Mouse (Mus musculus): ENCODE data around the gene Skiv2l. TPM values are rescaled to one million over a fixed set of nuclear protein-coding genes. Genes with fewer than 3 reads are reported as not detected.
A peak's percentile ranks its signal among the peaks of the same experiment; 100 is the strongest.

Gene Skiv2l
- polyA plus RNA-seq, 1 experiment from 2014 or later = 55.2 TPM

DNA sequence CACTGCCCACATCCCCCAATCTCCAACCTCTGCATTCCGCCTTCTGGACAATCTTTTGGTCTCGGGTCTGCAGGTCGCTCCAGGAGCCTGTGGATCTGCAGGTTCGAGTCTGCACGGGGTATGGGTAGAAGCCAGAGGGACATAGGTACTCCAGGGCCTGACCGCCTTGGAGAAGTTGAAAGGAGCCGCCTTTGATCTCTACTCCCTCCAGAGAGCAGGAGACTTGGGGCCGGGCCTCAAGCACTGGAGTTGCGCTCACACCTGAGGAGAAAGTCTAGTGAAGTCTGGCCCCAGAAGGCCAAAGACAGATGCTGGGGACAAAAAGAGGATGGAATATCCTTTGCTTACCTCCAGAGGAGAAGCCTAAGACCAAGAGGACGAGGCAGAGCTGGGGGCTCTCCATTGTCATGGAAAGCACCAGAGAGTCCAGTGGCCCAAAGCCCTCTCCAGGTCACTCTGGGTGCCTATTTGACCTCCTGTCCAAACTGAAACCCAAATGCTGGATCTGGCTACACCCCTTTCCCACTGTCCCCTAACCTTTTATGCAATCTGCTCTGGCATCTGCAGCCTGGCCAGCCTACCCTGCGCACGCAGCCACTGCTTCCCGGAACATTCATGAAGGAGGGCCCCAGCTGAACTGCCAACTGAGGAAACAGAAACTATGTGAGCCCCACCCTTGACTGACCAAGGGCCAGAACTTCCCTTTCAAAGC lies 11.8 kb upstream of the Skiv2l start:
- no peak overlapping the region for H3K27ac ChIP-seq
- no peak for ATAC-seq (ENCODE audit: low FRiP score, low read depth)
- WGBS = 66% methylated on average over 13 of the region's 13 CpGs
- H3K36me3 ChIP-seq = peaks cover 15% of the 10 kb centered on the region
- peaks cover 4% of the 10 kb centered on the region; the same call in 1 of the 2 replicates for H3K27me3 ChIP-seq
- no peak overlapping the region for H3K4me2 ChIP-seq (replicated peaks)
- no peaks in the 10 kb centered on the region for H3K4me1 ChIP-seq
- H3K4me3 ChIP-seq = no peak overlapping the region
- H3K9ac ChIP-seq = peak overlapping the region; percentile 10; the same call in 1 of the 2 replicates
- H3K9me3 ChIP-seq = no peaks in the 10 kb centered on the region

- ATAC-seq (ENCODE audit: low FRiP score, low read depth) = no peak
- no peak overlapping the region for H3K27ac ChIP-seq
- H3K4me1 ChIP-seq = no peaks in the 10 kb centered on the region
- H3K9ac ChIP-seq = no peak overlapping the region
- H3K4me2 ChIP-seq (replicated peaks) = no peak overlapping the region
- no peaks in the 10 kb centered on the region for H3K9me3 ChIP-seq
- 83% methylated on average over 9 of the region's 9 CpGs for WGBS
- peaks cover 27% of the 10 kb centered on the region for H3K36me3 ChIP-seq
- no peak overlapping the region for H3K4me3 ChIP-seq
- peaks cover 4% of the 10 kb centered on the region; the same call in 1 of the 2 replicates for H3K27me3 ChIP-seq
These were observed 10.5 kb upstream of the Skiv2l start for GRCm38 (mm10) chr17:34860514-34860913.

DNA sequence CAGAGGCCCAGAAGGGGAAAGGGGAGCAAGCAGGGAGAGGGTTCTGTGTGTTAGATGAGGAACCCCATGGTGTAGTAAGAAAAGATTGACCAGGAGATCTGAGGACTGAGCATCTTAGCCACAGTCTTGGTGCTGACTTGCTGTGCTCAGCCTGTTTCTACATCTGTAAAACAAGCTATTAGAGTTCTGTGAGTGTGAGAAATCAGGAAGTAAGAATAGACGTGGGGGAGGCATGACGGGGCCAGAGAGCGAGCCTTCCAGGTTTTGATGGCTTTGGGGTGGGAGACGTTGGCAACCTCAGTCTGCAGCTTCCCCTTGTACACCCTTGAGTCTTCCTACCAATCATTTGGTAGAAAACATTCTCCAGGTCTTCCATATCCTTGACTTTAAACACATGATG lies 8.7 kb upstream of the Skiv2l start:
- H3K4me1 ChIP-seq = no peaks in the 10 kb centered on the region
- H3K4me3 ChIP-seq = no peak overlapping the region
- H3K36me3 ChIP-seq = peaks cover 46% of the 10 kb centered on the region
- H3K4me2 ChIP-seq (replicated peaks) = no peak overlapping the region
- no peak for ATAC-seq (ENCODE audit: low FRiP score, low read depth)
- H3K9ac ChIP-seq = no peak overlapping the region
- peaks cover 4% of the 10 kb centered on the region; the same call in 1 of the 2 replicates for H3K27me3 ChIP-seq
- H3K9me3 ChIP-seq = no peaks in the 10 kb centered on the region
- H3K27ac ChIP-seq = no peak overlapping the region
- 81% methylated on average over 4 of the region's 4 CpGs for WGBS

GRCm38 (mm10) chr17:34855825-34856224 lies 5.8 kb upstream of the Skiv2l start:
- no peak overlapping the region for H3K9ac ChIP-seq
- H3K27ac ChIP-seq = no peak overlapping the region
- H3K4me3 ChIP-seq = no peak overlapping the region
- no peaks in the 10 kb centered on the region for H3K9me3 ChIP-seq
- H3K4me1 ChIP-seq = peaks cover 13% of the 10 kb centered on the region
- H3K4me2 ChIP-seq (replicated peaks) = no peak overlapping the region
- peaks cover 61% of the 10 kb centered on the region for H3K36me3 ChIP-seq
- 42% methylated on average over 3 of the region's 3 CpGs for WGBS
- no peak for ATAC-seq (ENCODE audit: low FRiP score, low read depth)
- H3K27me3 ChIP-seq = no peaks in the 10 kb centered on the region

DNA sequence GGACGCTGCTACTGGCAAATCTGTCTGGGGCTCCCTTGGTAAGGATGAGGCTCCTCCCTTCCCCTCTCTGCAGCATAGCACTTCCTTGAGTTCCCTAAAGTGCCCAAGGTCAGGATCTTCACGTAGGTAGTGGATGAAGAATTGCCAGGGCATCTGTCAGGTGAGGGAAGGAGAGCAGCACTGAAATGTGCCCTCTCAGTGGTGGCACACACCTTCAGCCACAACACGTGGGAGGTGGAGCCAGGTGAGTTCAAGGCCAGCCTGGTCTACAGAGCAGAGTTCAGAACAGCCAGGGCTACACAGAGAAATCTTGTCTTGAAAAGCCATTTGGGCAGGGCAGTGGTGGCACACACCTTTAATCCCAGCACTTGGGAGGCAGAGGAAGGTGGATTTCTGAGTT lies 4.8 kb upstream of the Skiv2l start:
- no peak overlapping the region for H3K4me2 ChIP-seq (replicated peaks)
- H3K4me1 ChIP-seq = peaks cover 15% of the 10 kb centered on the region
- H3K9me3 ChIP-seq = no peaks in the 10 kb centered on the region
- no peak for ATAC-seq (ENCODE audit: low FRiP score, low read depth)
- no peak overlapping the region for H3K4me3 ChIP-seq
- H3K9ac ChIP-seq = no peak overlapping the region
- peaks cover 61% of the 10 kb centered on the region for H3K36me3 ChIP-seq
- 79% methylated on average over 3 of the region's 3 CpGs for WGBS
- H3K27me3 ChIP-seq = no peaks in the 10 kb centered on the region
- H3K27ac ChIP-seq = no peak overlapping the region

DNA sequence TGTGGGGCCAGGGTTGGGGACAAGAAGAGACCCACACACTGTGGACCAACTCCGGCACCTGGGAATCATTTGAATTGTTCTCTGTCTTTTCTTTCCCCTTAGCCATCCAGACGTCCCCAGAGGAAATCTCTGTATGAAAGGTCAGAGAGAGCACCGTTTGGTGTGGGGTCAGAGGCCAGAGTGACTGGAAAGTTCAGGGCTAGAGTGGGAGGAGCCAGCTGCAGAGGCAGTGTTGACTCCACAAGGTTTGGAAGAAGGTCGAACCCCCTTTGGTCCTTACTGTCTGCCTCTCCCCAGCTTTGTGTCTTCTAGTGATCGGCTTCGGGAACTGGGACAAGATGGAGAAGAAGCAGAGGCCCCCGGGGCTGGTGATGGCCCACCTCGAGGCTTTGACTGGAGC lies 3.5 kb upstream of the Skiv2l start:
- WGBS = 75% methylated on average over 8 of the region's 8 CpGs
- Histone ChIP-seq H3K4me3 (no peak overlapping the region), H3K4me1 (peaks cover 21% of the 10 kb centered on the region), H3K36me3 (peaks cover 61% of the 10 kb centered on the region), H3K9ac (no peak overlapping the region; the same call in 1 of the 2 replicates), H3K4me2 (replicated peaks) (no peak overlapping the region), H3K27me3 (no peaks in the 10 kb centered on the region), H3K27ac (no peak overlapping the region), H3K9me3 (no peaks in the 10 kb centered on the region)
- no peak for ATAC-seq (ENCODE audit: low FRiP score, low read depth)

DNA sequence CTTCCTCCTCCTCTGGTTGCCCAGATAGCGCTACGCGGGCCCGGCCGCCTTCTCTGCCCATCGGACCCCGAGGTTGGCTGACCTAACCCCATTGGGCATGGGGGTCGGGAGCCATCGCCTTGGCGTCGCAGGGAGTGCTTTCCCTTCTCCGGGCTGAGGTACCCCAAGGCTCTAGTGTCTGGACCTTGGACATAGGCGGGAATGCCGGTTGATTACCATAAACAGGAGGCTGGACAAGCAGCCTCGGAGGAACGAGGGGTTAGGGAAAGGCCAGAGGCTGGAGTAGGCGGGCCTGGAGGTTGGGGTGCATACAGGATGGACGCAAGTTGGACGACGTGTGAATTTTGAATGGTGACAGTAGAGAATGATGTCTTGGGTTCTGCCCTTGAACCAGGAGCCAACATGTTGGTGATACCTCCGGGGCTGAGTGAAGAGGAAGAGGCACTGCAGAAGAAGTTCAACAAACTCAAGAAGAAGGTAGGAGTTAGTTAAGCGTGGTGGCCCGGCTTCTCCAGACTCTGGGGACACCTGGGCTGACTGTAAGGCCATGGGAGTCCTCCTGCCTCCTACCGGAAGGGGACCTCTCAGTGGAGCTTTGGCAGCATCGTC lies 611 bp upstream of the Skiv2l start:
- peak overlapping the region; percentile 89 for H3K9ac ChIP-seq
- H3K9me3 ChIP-seq = no peaks in the 10 kb centered on the region
- peak overlapping the region; percentile 88 for H3K4me2 ChIP-seq (replicated peaks)
- ATAC-seq (ENCODE audit: low FRiP score, low read depth) = peak; percentile 28
- 1% methylated on average over 25 of the region's 25 CpGs for WGBS
- no peaks in the 10 kb centered on the region for H3K27me3 ChIP-seq
- H3K27ac ChIP-seq = 0 out of 2 replicates have a peak overlapping the region, but pooled peaks have one; percentile 48
- peak overlapping the region; percentile 89 for H3K4me3 ChIP-seq
- peaks cover 60% of the 10 kb centered on the region for H3K36me3 ChIP-seq
- H3K4me1 ChIP-seq = peaks cover 21% of the 10 kb centered on the region

DNA sequence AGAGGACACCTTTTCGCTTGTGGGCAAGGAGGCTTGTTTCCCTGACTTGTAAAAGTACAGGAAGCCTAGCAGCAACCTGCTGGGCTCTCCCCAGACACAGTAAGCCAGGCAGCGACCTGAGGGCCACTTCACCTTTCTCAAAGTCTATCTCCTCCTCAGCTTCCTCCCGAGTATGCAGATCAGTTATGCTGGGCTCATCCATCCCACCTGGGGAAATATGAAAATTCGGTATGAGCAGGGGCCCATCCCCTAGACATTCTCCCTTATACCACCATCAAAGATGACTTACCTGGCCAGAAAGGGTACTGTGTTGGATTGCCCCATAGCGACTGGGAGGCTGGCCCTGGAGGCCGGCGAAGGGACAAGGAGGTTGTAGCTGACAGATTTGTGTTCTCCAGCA lies 2.4 kb downstream of the Skiv2l start:
- Histone ChIP-seq H3K36me3 (peaks cover 62% of the 10 kb centered on the region), H3K27ac (no peak overlapping the region), H3K9me3 (no peaks in the 10 kb centered on the region), H3K4me3 (no peak overlapping the region), H3K4me2 (replicated peaks) (no peak overlapping the region), H3K27me3 (no peaks in the 10 kb centered on the region), H3K4me1 (peaks cover 21% of the 10 kb centered on the region), H3K9ac (peak overlapping the region; percentile 45; the same call in 1 of the 2 replicates)
- 93% methylated on average over 7 of the region's 7 CpGs for WGBS
- no peak for ATAC-seq (ENCODE audit: low FRiP score, low read depth)

DNA sequence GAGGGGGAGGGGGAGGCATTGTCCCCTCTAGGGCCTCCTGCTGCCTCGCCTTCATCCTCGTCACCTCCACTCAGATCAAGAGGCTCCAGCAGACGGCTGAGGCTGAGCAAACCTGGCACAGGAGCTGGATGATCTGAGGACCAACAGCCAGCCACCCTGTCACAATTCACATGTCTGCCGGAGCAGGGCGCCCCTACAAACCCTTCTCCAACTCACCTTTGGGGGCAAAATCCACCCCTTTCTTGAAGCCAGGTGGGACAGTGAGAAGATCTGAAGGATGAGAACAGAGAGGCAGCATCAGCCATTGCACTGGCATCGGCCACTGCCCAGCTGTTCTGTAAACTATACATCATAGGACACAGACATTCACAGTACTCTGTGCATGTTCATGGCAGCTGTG lies 2.8 kb downstream of the Skiv2l start:
- H3K27ac ChIP-seq = no peak overlapping the region
- H3K4me1 ChIP-seq = peaks cover 21% of the 10 kb centered on the region
- 90% methylated on average over 6 of the region's 6 CpGs for WGBS
- peak overlapping the region; percentile 45; the same call in 1 of the 2 replicates for H3K9ac ChIP-seq
- no peak overlapping the region for H3K4me3 ChIP-seq
- H3K9me3 ChIP-seq = no peaks in the 10 kb centered on the region
- ATAC-seq (ENCODE audit: low FRiP score, low read depth) = no peak
- H3K36me3 ChIP-seq = peaks cover 62% of the 10 kb centered on the region
- no peak overlapping the region for H3K4me2 ChIP-seq (replicated peaks)
- no peaks in the 10 kb centered on the region for H3K27me3 ChIP-seq

DNA sequence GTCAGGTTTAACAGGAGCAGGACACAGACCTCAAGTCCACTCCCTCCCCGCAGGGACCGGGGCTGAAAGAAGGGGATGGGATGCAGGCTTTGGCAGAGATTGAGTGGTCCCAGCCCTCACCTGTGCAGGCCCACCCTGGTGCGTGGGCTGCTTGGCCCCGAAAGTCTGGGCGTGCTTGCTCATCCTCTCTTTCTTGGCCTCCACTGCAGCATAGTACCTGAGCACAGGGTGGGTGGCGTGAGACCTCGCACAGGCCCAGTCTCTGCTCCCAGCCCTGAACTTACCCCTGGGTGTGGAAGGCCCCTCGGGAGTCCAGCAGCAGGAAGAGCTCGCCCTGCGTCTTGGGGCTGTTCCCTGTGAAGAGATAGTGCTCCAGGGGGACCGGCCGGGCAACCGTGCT lies 5.1 kb downstream of the Skiv2l start:
- Histone ChIP-seq H3K36me3 (peaks cover 84% of the 10 kb centered on the region), H3K27ac (no peak overlapping the region), H3K4me3 (no peak overlapping the region), H3K27me3 (no peaks in the 10 kb centered on the region), H3K9me3 (no peaks in the 10 kb centered on the region), H3K4me1 (peaks cover 6% of the 10 kb centered on the region), H3K4me2 (replicated peaks) (no peak overlapping the region), H3K9ac (no peak overlapping the region)
- 94% methylated on average over 13 of the region's 13 CpGs for WGBS
- ATAC-seq (ENCODE audit: low FRiP score, low read depth) = no peak

DNA sequence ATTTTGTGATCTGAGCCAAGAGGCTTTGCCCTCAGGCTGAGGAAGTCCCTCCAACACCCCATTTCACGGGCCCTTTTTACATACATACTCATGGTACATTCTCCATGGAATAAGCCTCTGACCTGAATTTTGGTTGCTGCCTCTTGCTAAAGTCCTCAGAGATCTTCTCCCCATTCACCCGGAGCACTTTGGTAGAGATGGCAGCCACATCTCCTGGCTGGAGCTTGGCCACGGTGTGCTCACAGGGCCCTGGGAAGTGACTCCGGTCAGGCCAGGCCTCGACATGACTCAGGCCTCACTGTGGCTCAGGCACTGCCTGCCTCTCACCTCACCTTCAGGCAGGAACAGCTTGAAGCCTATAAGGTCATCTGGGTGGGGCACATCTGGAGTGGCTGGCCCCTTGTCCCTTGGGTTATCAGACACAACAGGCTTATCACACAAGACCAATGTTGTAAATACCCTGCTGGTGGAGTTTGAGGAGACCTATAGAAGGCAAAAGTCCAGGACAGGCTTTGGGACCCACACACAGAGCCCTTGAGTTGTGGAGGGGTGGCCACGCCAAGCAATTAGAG lies 9.2 kb downstream of the Skiv2l start:
- Histone ChIP-seq H3K27ac (no peak overlapping the region), H3K4me3 (no peak overlapping the region), H3K9me3 (no peaks in the 10 kb centered on the region), H3K9ac (no peak overlapping the region), H3K36me3 (peaks cover 73% of the 10 kb centered on the region), H3K4me2 (replicated peaks) (no peak overlapping the region), H3K4me1 (peaks cover 19% of the 10 kb centered on the region), H3K27me3 (no peaks in the 10 kb centered on the region)
- WGBS = 89% methylated on average over 6 of the region's 6 CpGs
- no peak for ATAC-seq (ENCODE audit: low FRiP score, low read depth)

- Histone ChIP-seq H3K4me3 (no peak overlapping the region), H3K4me2 (replicated peaks) (peak overlapping the region; percentile 25), H3K9ac (no peak overlapping the region), H3K9me3 (no peaks in the 10 kb centered on the region), H3K27me3 (no peaks in the 10 kb centered on the region), H3K4me1 (peaks cover 23% of the 10 kb centered on the region), H3K27ac (no peak overlapping the region), H3K36me3 (peaks cover 54% of the 10 kb centered on the region)
- no peak for ATAC-seq (ENCODE audit: low FRiP score, low read depth)
- 89% methylated on average over 7 of the region's 7 CpGs for WGBS
These were observed 11.2 kb downstream of the Skiv2l start for GRCm38 (mm10) chr17:34838785-34839184.

Data from limb, embryonic 13.5 days (tissue).